Mouse (Mus musculus) liver, adult 2 months (tissue): ENCODE data around the gene Serac1. TPM values are rescaled to one million over a fixed set of nuclear protein-coding genes. Genes with fewer than 3 reads are reported as not detected.

ENCODE experiments used
- DNase-seq: peaks from one replicate; pipeline ENCODE4 v3.0.0-alpha.2; 2011; ENCODE audit warnings: low read depth, low spot score; ENCODE audit errors: extremely low read depth
- H3K27ac ChIP-seq: fragments of 200-500 bp; replicated peaks from 2 replicates; pipeline ENCODE4 v1.5.1; 2012; ENCODE audit warnings: low read depth, mild to moderate bottlenecking, control low read depth, inconsistent platforms, low read length; ENCODE audit not compliant: insufficient read depth
- H3K27me3 ChIP-seq: fragments of 200-500 bp; 2 replicates; pipeline ENCODE4 v1.6.1; 2012; ENCODE audit warnings: mild to moderate bottlenecking, moderate library complexity, low read length, inconsistent platforms; ENCODE audit not compliant: control insufficient read depth, insufficient read depth
- H3K36me3 ChIP-seq: fragments of 200-500 bp; 2 replicates; pipeline ENCODE4 v1.6.1; 2012; ENCODE audit warnings: low read length, inconsistent platforms; ENCODE audit not compliant: control insufficient read depth, insufficient read depth
- H3K4me1 ChIP-seq: fragments of 200-500 bp; 2 replicates; pipeline ENCODE4 v1.6.1; 2011; ENCODE audit warnings: low read length; ENCODE audit not compliant: control insufficient read depth, insufficient read depth
- H3K4me3 ChIP-seq: fragments of 200-500 bp; 2 replicates; pipeline ENCODE4 v1.5.1; 2011; ENCODE audit warnings: low read depth, mild to moderate bottlenecking, control low read depth, low read length, moderate library complexity; ENCODE audit not compliant: insufficient read depth
- H3K79me2 ChIP-seq: fragments of 200-500 bp; 2 replicates; pipeline ENCODE4 v1.6.1; 2012; ENCODE audit warnings: inconsistent platforms, mild to moderate bottlenecking, low read length, moderate library complexity; ENCODE audit not compliant: control insufficient read depth, insufficient read depth
- H3K9ac ChIP-seq: fragments of 200-500 bp; 2 replicates; pipeline ENCODE4 v1.6.1; 2012; ENCODE audit warnings: low read depth, mild to moderate bottlenecking, control low read depth, inconsistent platforms, low read length
- CTCF ChIP-seq: fragments of 200-500 bp; IDR thresholded peaks from 2 replicates; pipeline ENCODE4 v1.5.1; 2011; ENCODE audit warnings: low read depth, low read length, control low read depth
- POLR2A ChIP-seq: fragments of 200-500 bp; IDR thresholded peaks from 2 replicates; pipeline ENCODE4 v1.6.1; 2011; ENCODE audit warnings: low read length, control low read depth; ENCODE audit not compliant: insufficient read depth; ENCODE audit errors: extremely low read depth
- WGBS: fragments of 180-500 bp; shearing (Covaris S2); methylation state at CpG from one replicate; pipeline ENCODE4 v1.1.7; 2018; 5-methylcytosine and 5-hydroxymethylcytosine counted together
- polyA plus RNA-seq: library from polyadenylated mRNA; depleted of rRNA; stranded (reverse); fragments of >200 nt; gene quantifications from 2 replicates; pipeline ENCODE4 v1.2.3, GENCODE M21; 2012
- total RNA-seq: library from RNA; depleted of rRNA; stranded (reverse); fragments of >200 nt; gene quantifications from 2 replicates; pipeline ENCODE4 v1.2.3, GENCODE M21; 2014

Gene Serac1
- total and polyA plus RNA-seq, 2 experiments: 2.0 to 3.9 TPM

- H3K79me2 ChIP-seq: no peaks in the 10 kb centered on the region
- H3K9ac ChIP-seq: no peak overlapping the region
- no peak overlapping the region for H3K4me3 ChIP-seq
- TF ChIP-seq CTCF: no peak
- TF ChIP-seq POLR2A: no peak
- H3K27me3 ChIP-seq: no peaks in the 10 kb centered on the region
- no peak overlapping the region for H3K27ac ChIP-seq
- WGBS: 89% methylated on average over 8 of the region's 8 CpGs
- DNase-seq: no peak
- H3K4me1 ChIP-seq: no peaks in the 10 kb centered on the region
- peaks cover 10% of the 10 kb centered on the region; the same call in 1 of the 2 replicates for H3K36me3 ChIP-seq
Observed at GRCm38 (mm10) chr17:6062793-6063192, 16.7 kb downstream of the Serac1 start.

- Histone ChIP-seq H3K36me3 (peaks cover 4% of the 10 kb centered on the region), H3K9ac (no peak overlapping the region), H3K27ac (no peak overlapping the region), H3K4me1 (no peaks in the 10 kb centered on the region), H3K4me3 (no peak overlapping the region), H3K79me2 (no peaks in the 10 kb centered on the region), H3K27me3 (no peaks in the 10 kb centered on the region)
- TF ChIP-seq CTCF (peak; percentile 42), POLR2A (no peak)
- 25% methylated on average over 5 of the region's 5 CpGs for WGBS
- DNase-seq: peak; percentile 62
Observed at GRCm38 (mm10) chr17:6054934-6055355, 24.6 kb downstream of the Serac1 start.

- Histone ChIP-seq H3K9ac (no peak overlapping the region), H3K36me3 (peaks cover 15% of the 10 kb centered on the region), H3K4me1 (no peaks in the 10 kb centered on the region), H3K4me3 (no peak overlapping the region), H3K27me3 (no peaks in the 10 kb centered on the region), H3K27ac (no peak overlapping the region), H3K79me2 (no peaks in the 10 kb centered on the region)
- DNase-seq: no peak
- WGBS: 88% methylated on average over 4 of the region's 4 CpGs
- TF ChIP-seq CTCF: no peak
Observed at GRCm38 (mm10) chr17:6052801-6053200, 26.7 kb downstream of the Serac1 start.

GRCm38 (mm10) chr17:6037507-6037906 lies 42.0 kb downstream of the Serac1 start:
- Histone ChIP-seq H3K27ac (no peak overlapping the region), H3K79me2 (no peaks in the 10 kb centered on the region), H3K9ac (no peak overlapping the region), H3K27me3 (no peaks in the 10 kb centered on the region), H3K4me3 (no peak overlapping the region), H3K4me1 (no peaks in the 10 kb centered on the region; the same call in 1 of the 2 replicates), H3K36me3 (peaks cover under 1% of the 10 kb centered on the region; the same call in 1 of the 2 replicates)
- no peak for DNase-seq
- 93% methylated on average over 10 of the region's 10 CpGs for WGBS
- TF ChIP-seq POLR2A (no peak), CTCF (no peak)

GRCm38 (mm10) chr17:6036872-6037271 lies 42.7 kb downstream of the Serac1 start:
- Histone ChIP-seq H3K79me2 (no peaks in the 10 kb centered on the region), H3K9ac (no peak overlapping the region), H3K27me3 (no peaks in the 10 kb centered on the region), H3K4me1 (no peaks in the 10 kb centered on the region; the same call in 1 of the 2 replicates), H3K27ac (no peak overlapping the region), H3K4me3 (no peak overlapping the region), H3K36me3 (no peaks in the 10 kb centered on the region)
- TF ChIP-seq POLR2A: no peak
- TF ChIP-seq CTCF: no peak
- WGBS: 88% methylated on average over 11 of the region's 11 CpGs
- DNase-seq: no peak

- H3K4me3 ChIP-seq: no peak overlapping the region
- no peaks in the 10 kb centered on the region for H3K36me3 ChIP-seq
- H3K9ac ChIP-seq: no peak overlapping the region
- TF ChIP-seq POLR2A (no peak), CTCF (no peak)
- peak; percentile 73 for DNase-seq
- WGBS: 39% methylated on average over 8 of the region's 8 CpGs
- H3K27me3 ChIP-seq: no peaks in the 10 kb centered on the region
- no peaks in the 10 kb centered on the region for H3K79me2 ChIP-seq
- H3K27ac ChIP-seq: no peak overlapping the region
- no peaks in the 10 kb centered on the region; the same call in 1 of the 2 replicates for H3K4me1 ChIP-seq
Observed at GRCm38 (mm10) chr17:6036458-6036857, 43.1 kb downstream of the Serac1 start.
